Mouse (Mus musculus) neural tube, embryonic 12.5 days (tissue): ENCODE measurements at regions not wholly inside any gene's neighbourhood (a gene's known extent, or its start where the extent isn't known, plus 50 kb on each side); places are given as distances from the start of the nearest gene placed in this dataset.
A peak's percentile ranks its signal among the peaks of the same experiment; 100 is the strongest.
"Not testable (repeated sequence)": the region's sequence is repeated elsewhere in the genome, so short reads cannot be mapped to it uniquely, and the experiment has no call there.

Source experiments
- ATAC-seq: fragments of 200-750 bp; cut with Nextera tagmentation; 2 replicates; pipeline ENCODE4 v1.8.0; 2017; ENCODE audit warnings: low read depth, mild to moderate bottlenecking, moderate TSS enrichment, moderate library complexity; ENCODE audit not compliant: low FRiP score
- H3K27ac ChIP-seq: fragments of 300-500 bp; sonication (generic); 2 replicates; pipeline ENCODE4 v1.5.1; 2016
- H3K27me3 ChIP-seq: fragments of 300-500 bp; sonication (generic); replicated peaks from 2 replicates; pipeline ENCODE4 v1.6.1; 2016; ENCODE audit warnings: mild to moderate bottlenecking
- H3K36me3 ChIP-seq: fragments of 300-500 bp; sonication (generic); 2 replicates; pipeline ENCODE4 v1.6.1; 2016; ENCODE audit warnings: mild to moderate bottlenecking
- H3K4me1 ChIP-seq: fragments of 300-500 bp; sonication (generic); 2 replicates; pipeline ENCODE4 v1.6.1; 2016
- H3K4me2 ChIP-seq: fragments of 300-500 bp; sonication (generic); replicated peaks from 2 replicates; pipeline ENCODE4 v1.6.1; 2016; ENCODE audit warnings: mild to moderate bottlenecking
- H3K4me3 ChIP-seq: fragments of 300-500 bp; sonication (generic); 2 replicates; pipeline ENCODE4 v1.5.1; 2016
- H3K9ac ChIP-seq: fragments of 300-500 bp; sonication (generic); 2 replicates; pipeline ENCODE4 v1.6.1; 2016; ENCODE audit warnings: mild to moderate bottlenecking
- H3K9me3 ChIP-seq: fragments of 300-500 bp; sonication (generic); 2 replicates; pipeline ENCODE4 v1.6.1; 2016; ENCODE audit warnings: mild to moderate bottlenecking
- WGBS: fragments of 180-500 bp; shearing (Covaris S2); methylation state at CpG from one replicate; pipeline ENCODE4 v1.1.7; 2016; 5-methylcytosine and 5-hydroxymethylcytosine counted together

DNA sequence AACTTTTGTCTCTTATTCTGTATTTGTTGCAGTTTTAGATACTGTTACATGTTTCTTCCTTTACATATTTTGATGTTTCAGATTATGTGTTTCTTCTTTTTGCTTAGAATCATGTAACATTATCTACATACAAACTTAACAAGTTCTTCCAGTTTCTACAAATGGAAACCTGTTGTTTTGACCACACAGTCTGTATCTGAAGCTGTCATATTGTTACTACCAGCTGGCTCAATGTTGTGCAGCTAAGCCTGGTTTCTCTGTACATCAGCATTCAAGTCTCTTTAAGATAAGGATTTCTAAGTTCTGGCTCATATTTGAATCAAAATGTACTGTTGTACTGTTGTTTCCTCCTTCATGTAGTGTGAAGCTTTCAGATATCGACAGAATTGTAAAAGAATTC, 65.4 kb upstream of the Vps41 start:
- Histone ChIP-seq H3K9ac (no peak overlapping the region), H3K4me2 (no peak overlapping the region), H3K36me3 (no peaks in the 10 kb centered on the region), H3K27me3 (no peaks in the 10 kb centered on the region), H3K4me3 (no peak overlapping the region), H3K4me1 (no peaks in the 10 kb centered on the region), H3K27ac (no peak overlapping the region), H3K9me3 (no peaks in the 10 kb centered on the region)
- 96% methylated on average over 1 of the region's 1 CpGs for WGBS
- no peak for ATAC-seq

- peak overlapping the region; percentile 45 for H3K4me2 ChIP-seq
- H3K27me3 ChIP-seq: no peaks in the 10 kb centered on the region; the same call in 1 of the 2 replicates
- H3K9ac ChIP-seq: no peak overlapping the region
- no peak overlapping the region for H3K4me3 ChIP-seq
- no peaks in the 10 kb centered on the region for H3K36me3 ChIP-seq
- peak; percentile 48 for ATAC-seq
- H3K9me3 ChIP-seq: no peaks in the 10 kb centered on the region
- peaks cover 4% of the 10 kb centered on the region for H3K4me1 ChIP-seq
- WGBS: 20% methylated on average over 18 of the region's 18 CpGs
- no peak overlapping the region for H3K27ac ChIP-seq
Measured at GRCm38 (mm10) chr13:18614763-18615616, 102.1 kb upstream of the Vps41 start.

GRCm38 (mm10) chr13:18580718-18581550, 136.2 kb upstream of the Vps41 start:
- no peak overlapping the region for H3K9ac ChIP-seq
- H3K9me3 ChIP-seq: no peaks in the 10 kb centered on the region
- no peaks in the 10 kb centered on the region for H3K36me3 ChIP-seq
- ATAC-seq: no peak
- no peak overlapping the region; the same call in 1 of the 2 replicates for H3K4me2 ChIP-seq
- no peaks in the 10 kb centered on the region for H3K27me3 ChIP-seq
- H3K4me1 ChIP-seq: no peaks in the 10 kb centered on the region
- no peak overlapping the region for H3K4me3 ChIP-seq
- H3K27ac ChIP-seq: no peak overlapping the region
- 48% methylated on average over 19 of the region's 19 CpGs for WGBS

GRCm38 (mm10) chr13:18576016-18576415, 141.1 kb upstream of the Vps41 start:
- 77% methylated on average over 4 of the region's 4 CpGs for WGBS
- H3K36me3 ChIP-seq: no peaks in the 10 kb centered on the region
- ATAC-seq: no peak

GRCm38 (mm10) chr13:18575599-18575998, 141.5 kb upstream of the Vps41 start:
- 3% methylated on average over 5 of the region's 5 CpGs for WGBS

More at GRCm38 (mm10) chr13:18576016-18576415, 141.1 kb upstream of the Vps41 start:
- Histone ChIP-seq H3K4me1 (no peaks in the 10 kb centered on the region), H3K4me3 (no peak overlapping the region), H3K27me3 (no peaks in the 10 kb centered on the region), H3K9me3 (no peaks in the 10 kb centered on the region), H3K27ac (no peak overlapping the region), H3K9ac (no peak overlapping the region), H3K4me2 (no peak overlapping the region)

GRCm38 (mm10) chr13:18542032-18542431, 144.5 kb upstream of the Pou6f2 start:
- not testable (repeated sequence) for ATAC-seq, H3K27me3 ChIP-seq, H3K4me2 ChIP-seq, H3K27ac ChIP-seq, H3K4me1 ChIP-seq, H3K4me3 ChIP-seq, H3K9ac ChIP-seq, H3K36me3 ChIP-seq, H3K9me3 ChIP-seq
- 87% methylated on average over 4 of the region's 4 CpGs for WGBS

More at GRCm38 (mm10) chr13:18575599-18575998, 141.5 kb upstream of the Vps41 start:
- peak; percentile 78 for ATAC-seq
- Histone ChIP-seq H3K27me3 (no peaks in the 10 kb centered on the region), H3K36me3 (no peaks in the 10 kb centered on the region), H3K4me2 (no peak overlapping the region), H3K9me3 (no peaks in the 10 kb centered on the region), H3K4me3 (no peak overlapping the region), H3K9ac (no peak overlapping the region), H3K4me1 (no peaks in the 10 kb centered on the region), H3K27ac (no peak overlapping the region)

DNA sequence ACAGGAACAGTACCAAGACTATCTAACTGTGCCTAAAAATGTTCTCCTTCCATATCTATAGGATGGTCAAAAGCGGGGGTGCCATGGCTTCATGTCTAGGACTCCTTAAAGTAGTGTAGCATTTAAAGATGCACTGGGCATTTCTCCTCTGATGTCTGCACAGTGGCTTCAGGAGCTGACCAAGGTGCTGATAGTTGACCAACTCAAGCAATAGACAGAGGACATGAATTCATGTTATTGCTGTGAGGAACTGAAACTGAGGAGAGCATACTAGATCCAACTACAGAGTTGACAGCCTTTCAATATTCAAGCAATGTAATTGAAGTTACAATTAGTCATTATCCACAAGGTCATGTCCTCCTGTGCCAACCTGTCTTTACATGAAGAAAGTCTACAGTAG, 133.0 kb upstream of the Pou6f2 start:
- WGBS: 63% methylated on average over 1 of the region's 1 CpGs
- no peak for ATAC-seq

GRCm38 (mm10) chr13:18498159-18498558, 100.7 kb upstream of the Pou6f2 start:
- Histone ChIP-seq H3K36me3 (no peaks in the 10 kb centered on the region), H3K9me3 (no peaks in the 10 kb centered on the region), H3K4me3 (no peak overlapping the region), H3K27ac (no peak overlapping the region), H3K27me3 (0 out of 2 replicates have a peak, but pooled peaks cover 3% of the 10 kb centered on the region), H3K9ac (no peak overlapping the region), H3K4me2 (peak overlapping the region; percentile 33; the same call in 1 of the 2 replicates), H3K4me1 (peaks cover 5% of the 10 kb centered on the region; the same call in 1 of the 2 replicates)
- WGBS: 17% methylated on average over 4 of the region's 4 CpGs
- ATAC-seq: no peak

More for the DNA sequence above, 133.0 kb upstream of the Pou6f2 start:
- H3K4me3 ChIP-seq: no peak overlapping the region
- no peaks in the 10 kb centered on the region for H3K4me1 ChIP-seq
- H3K9ac ChIP-seq: no peak overlapping the region
- H3K27ac ChIP-seq: no peak overlapping the region
- no peaks in the 10 kb centered on the region for H3K27me3 ChIP-seq
- H3K4me2 ChIP-seq: no peak overlapping the region
- no peaks in the 10 kb centered on the region for H3K36me3 ChIP-seq
- no peaks in the 10 kb centered on the region for H3K9me3 ChIP-seq

- no peak overlapping the region for H3K27ac ChIP-seq
- H3K9ac ChIP-seq: no peak overlapping the region
- H3K27me3 ChIP-seq: 0 out of 2 replicates have a peak, but pooled peaks cover 3% of the 10 kb centered on the region
- 10% methylated on average over 5 of the region's 5 CpGs for WGBS
- ATAC-seq: peak; percentile 56; the same call in 1 of the 2 replicates
- H3K4me1 ChIP-seq: peaks cover 5% of the 10 kb centered on the region; the same call in 1 of the 2 replicates
- peak overlapping the region; percentile 33; the same call in 1 of the 2 replicates for H3K4me2 ChIP-seq
- no peak overlapping the region for H3K4me3 ChIP-seq
- H3K36me3 ChIP-seq: no peaks in the 10 kb centered on the region
- H3K9me3 ChIP-seq: no peaks in the 10 kb centered on the region
Measured at GRCm38 (mm10) chr13:18497582-18498157, 100.2 kb upstream of the Pou6f2 start.

DNA sequence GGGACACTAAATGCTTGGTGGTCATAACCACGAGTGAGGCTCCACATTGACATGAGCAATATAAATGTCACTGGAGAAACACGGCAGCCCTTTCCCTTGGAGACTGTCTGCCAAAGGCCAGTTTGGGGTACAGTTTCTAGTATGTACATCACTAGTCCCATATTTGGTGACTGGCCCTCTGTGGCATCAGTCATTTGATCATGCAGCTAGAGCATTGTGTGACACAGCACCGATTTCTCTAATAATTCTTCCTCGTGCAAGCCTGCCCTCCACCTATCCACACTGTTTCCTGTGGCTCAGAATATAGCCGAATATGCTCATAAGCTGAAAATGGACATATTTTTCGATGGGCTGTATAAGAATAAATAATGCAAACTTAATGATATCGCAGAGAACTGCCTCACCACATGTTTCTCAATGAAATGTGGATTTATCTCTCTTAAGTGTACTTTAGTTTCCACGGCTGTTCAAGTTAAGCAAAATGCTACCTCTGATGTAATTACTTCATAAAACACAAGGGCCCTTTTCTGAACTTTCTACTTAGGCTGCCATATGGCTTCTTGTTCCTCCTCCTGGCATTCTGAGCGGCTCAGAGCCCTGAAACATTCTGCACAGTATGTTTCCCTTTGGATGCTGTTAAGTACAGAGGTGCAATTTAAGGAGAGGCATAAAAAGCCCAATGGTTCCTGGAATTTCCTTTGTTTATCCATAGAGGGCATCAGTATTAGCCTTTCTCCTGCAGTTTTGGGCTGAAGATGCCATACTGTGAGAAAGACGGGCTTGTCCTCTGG, 97.7 kb upstream of the Pou6f2 start:
- H3K36me3 ChIP-seq: no peaks in the 10 kb centered on the region
- 46% methylated on average over 10 of the region's 10 CpGs for WGBS
- ATAC-seq: no peak
- H3K4me3 ChIP-seq: no peak overlapping the region
- 0 out of 2 replicates have a peak, but pooled peaks cover 3% of the 10 kb centered on the region for H3K27me3 ChIP-seq
- no peak overlapping the region for H3K9ac ChIP-seq
- peaks cover 5% of the 10 kb centered on the region; the same call in 1 of the 2 replicates for H3K4me1 ChIP-seq
- H3K4me2 ChIP-seq: no peak overlapping the region
- H3K27ac ChIP-seq: no peak overlapping the region
- H3K9me3 ChIP-seq: no peaks in the 10 kb centered on the region

DNA sequence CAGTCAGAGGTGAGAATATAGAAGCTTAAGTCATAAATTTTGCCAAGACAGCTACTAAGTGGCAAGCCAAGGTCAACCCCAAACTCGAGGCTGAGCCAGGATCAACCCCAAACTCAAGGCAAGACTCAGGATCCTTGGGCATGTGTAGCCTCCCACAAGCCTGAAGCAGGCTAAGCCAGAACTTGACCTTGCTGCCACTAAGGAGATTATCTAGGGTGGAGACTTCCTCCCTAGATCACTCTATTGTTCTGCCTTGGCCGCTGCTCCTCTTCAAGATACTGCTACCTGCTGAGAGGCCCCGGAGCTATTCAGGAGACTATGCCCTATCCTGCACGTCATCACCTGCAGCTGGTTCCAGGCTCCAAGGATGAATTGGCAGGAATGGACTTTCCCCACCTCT, 88.3 kb upstream of the Pou6f2 start:
- H3K27ac ChIP-seq, H3K4me3 ChIP-seq, H3K36me3 ChIP-seq, H3K9me3 ChIP-seq, H3K4me2 ChIP-seq, H3K27me3 ChIP-seq, H3K9ac ChIP-seq, H3K4me1 ChIP-seq, ATAC-seq: not testable (repeated sequence)
- 28% methylated on average over 4 of the region's 4 CpGs for WGBS
